Mouse (Mus musculus) CH12.LX (cell line): ENCODE measurements around the gene Usp32. TPM values are rescaled to one million over a fixed set of nuclear protein-coding genes. Genes with fewer than 3 reads are reported as not detected.

Experiments
- DNase-seq: peaks from one replicate; pipeline ENCODE4 v3.0.0-alpha.2; 2013; ENCODE audit errors: extremely low read depth
- H3K27ac ChIP-seq: 2 replicates; pipeline ENCODE4 v1.5.1; 2012; ENCODE audit warnings: low read depth, mild to moderate bottlenecking, control low read depth, moderate library complexity; ENCODE audit not compliant: insufficient read depth
- H3K27me3 ChIP-seq: replicated peaks from 2 replicates; pipeline ENCODE3; 2012; ENCODE audit warnings: inconsistent platforms
- H3K36me3 ChIP-seq, 2 experiments: replicated peaks in 1 of 2; 2 replicates each; pipeline versions ENCODE3 to v1.6.1; 2012; ENCODE audit warnings: inconsistent platforms in 1 of 2, low read length in 1 of 2, mild to moderate bottlenecking in 1 of 2, mixed read lengths in 1 of 2, moderate library complexity in 1 of 2; ENCODE audit not compliant: control insufficient read depth in 1 of 2, insufficient read depth in 1 of 2
- H3K4me1 ChIP-seq, 2 experiments: 2 replicates each; pipeline ENCODE4 v1.6.1; 2012; ENCODE audit warnings: inconsistent platforms in 1 of 2, moderate library complexity in 1 of 2; ENCODE audit not compliant: insufficient read depth in 2 of 2, control insufficient read depth in 1 of 2
- H3K4me2 ChIP-seq: 2 replicates; pipeline ENCODE4 v1.6.1; 2012; ENCODE audit warnings: low read depth, mild to moderate bottlenecking, control low read depth; ENCODE audit not compliant: poor library complexity, insufficient read depth, severe bottlenecking
- H3K4me3 ChIP-seq, 3 experiments: fragments of 150-350 bp in 1 of 3; sonication (generic) in 1 of 3; replicated peaks in 1 of 3; 2 replicates each; pipeline versions ENCODE3 to v1.5.1; 2011 to 2012; ENCODE audit warnings: low read depth in 2 of 3, low read length in 2 of 3, mild to moderate bottlenecking in 2 of 3, moderate library complexity in 2 of 3, control low read depth in 1 of 3, improper control_type of control experiment in 1 of 3, inconsistent platforms in 1 of 3, mixed read lengths in 1 of 3; ENCODE audit not compliant: poor library complexity in 1 of 3
- H3K79me2 ChIP-seq: replicated peaks from 2 replicates; pipeline ENCODE4 v1.6.1; 2012; ENCODE audit warnings: mild to moderate bottlenecking, moderate library complexity; ENCODE audit not compliant: control insufficient read depth, poor library complexity, insufficient read depth, severe bottlenecking; ENCODE audit errors: extremely low read depth
- H3K9ac ChIP-seq: 2 replicates; pipeline ENCODE4 v1.6.1; 2012; ENCODE audit warnings: low read depth, mild to moderate bottlenecking, control low read depth, moderate library complexity; ENCODE audit not compliant: insufficient read depth
- H3K9me3 ChIP-seq: replicated peaks from 2 replicates; pipeline ENCODE3; 2012; ENCODE audit warnings: low read length, inconsistent platforms, mixed read lengths
- BHLHE40 ChIP-seq: IDR thresholded peaks from 2 replicates; pipeline ENCODE4 v1.6.1; 2011; ENCODE audit warnings: mild to moderate bottlenecking, low read depth, low read length, improper control_type of control experiment
- CHD1 ChIP-seq: IDR thresholded peaks from 2 replicates; pipeline ENCODE4 v1.6.1; 2012; ENCODE audit warnings: low read depth, low read length, improper control_type of control experiment, inconsistent platforms
- CTCF ChIP-seq, 2 experiments: IDR thresholded peaks in 1 of 2; conservative IDR thresholded peaks in 1 of 2; 2 replicates each; pipeline ENCODE4 v1.5.1; 2011 to 2012; ENCODE audit warnings: low read depth in 2 of 2, low read length in 2 of 2, improper control_type of control experiment in 1 of 2, inconsistent platforms in 1 of 2, mild to moderate bottlenecking in 1 of 2, moderate library complexity in 1 of 2
- ELF1 ChIP-seq: IDR thresholded peaks from 2 replicates; pipeline ENCODE4 v1.6.1; 2014; ENCODE audit warnings: low read depth, mild to moderate bottlenecking, inconsistent platforms, low read length, improper control_type of control experiment
- ETS1 ChIP-seq: conservative IDR thresholded peaks from 2 replicates; pipeline ENCODE4 v1.6.1; 2012; ENCODE audit warnings: low read depth, mild to moderate bottlenecking, inconsistent platforms, low read length, improper control_type of control experiment, moderate library complexity
- GABPA ChIP-seq: IDR thresholded peaks from 2 replicates; pipeline ENCODE4 v1.6.1; 2012; ENCODE audit warnings: low read depth, low read length, improper control_type of control experiment, inconsistent platforms; ENCODE audit not compliant: insufficient replicate concordance
- HCFC1 ChIP-seq: IDR thresholded peaks from 2 replicates; pipeline ENCODE4 v1.6.1; 2012; ENCODE audit warnings: low read depth, mild to moderate bottlenecking, inconsistent platforms, low read length, improper control_type of control experiment
- JUN ChIP-seq: IDR thresholded peaks from 2 replicates; pipeline ENCODE4 v1.6.1; 2011; ENCODE audit warnings: low read depth, mild to moderate bottlenecking, low read length, improper control_type of control experiment, moderate library complexity; ENCODE audit not compliant: insufficient read depth
- MAFK ChIP-seq: IDR thresholded peaks from 2 replicates; pipeline ENCODE4 v1.6.1; 2011; ENCODE audit warnings: low read length, improper control_type of control experiment; ENCODE audit not compliant: insufficient replicate concordance
- MAX ChIP-seq: IDR thresholded peaks from 2 replicates; pipeline ENCODE4 v1.6.1; 2011; ENCODE audit warnings: low read length, improper control_type of control experiment
- MEF2A ChIP-seq: IDR thresholded peaks from 2 replicates; pipeline ENCODE4 v1.6.1; 2014; ENCODE audit warnings: low read depth, mild to moderate bottlenecking, inconsistent platforms, low read length, improper control_type of control experiment, borderline replicate concordance
- MXI1 ChIP-seq: IDR thresholded peaks from 2 replicates; pipeline ENCODE4 v1.6.1; 2011; ENCODE audit warnings: mild to moderate bottlenecking, low read depth, low read length, improper control_type of control experiment
- NELFE ChIP-seq: IDR thresholded peaks from 2 replicates; pipeline ENCODE4 v1.6.1; 2011; ENCODE audit warnings: low read depth, low read length, improper control_type of control experiment
- NRF1 ChIP-seq: IDR thresholded peaks from 2 replicates; pipeline ENCODE4 v1.6.1; 2014; ENCODE audit warnings: low read depth, mild to moderate bottlenecking, inconsistent platforms, low read length, improper control_type of control experiment, moderate library complexity
- POLR2AphosphoS2 ChIP-seq: IDR thresholded peaks from 2 replicates; pipeline ENCODE4 v1.6.1; 2011; ENCODE audit warnings: low read depth, low read length, improper control_type of control experiment
- RAD21 ChIP-seq: IDR thresholded peaks from 2 replicates; pipeline ENCODE4 v1.6.1; 2011; ENCODE audit warnings: low read depth, mild to moderate bottlenecking, low read length, improper control_type of control experiment, moderate library complexity
- RCOR1 ChIP-seq: conservative IDR thresholded peaks from 2 replicates; pipeline ENCODE4 v1.6.1; 2012; ENCODE audit warnings: low read depth, mild to moderate bottlenecking, inconsistent platforms, low read length, improper control_type of control experiment
- SIN3A ChIP-seq: IDR thresholded peaks from 2 replicates; pipeline ENCODE4 v1.6.1; 2012; ENCODE audit warnings: low read length, improper control_type of control experiment, inconsistent platforms
- SMC3 ChIP-seq: IDR thresholded peaks from 2 replicates; pipeline ENCODE4 v1.6.1; 2011; ENCODE audit warnings: low read depth, low read length, improper control_type of control experiment
- TBP ChIP-seq: conservative IDR thresholded peaks from 2 replicates; pipeline ENCODE4 v1.6.1; 2011; ENCODE audit warnings: low read depth, low read length, improper control_type of control experiment
- TCF12 ChIP-seq: IDR thresholded peaks from 2 replicates; pipeline ENCODE4 v1.6.1; 2014; ENCODE audit warnings: low read depth, mild to moderate bottlenecking, inconsistent platforms, low read length, improper control_type of control experiment
- UBTF ChIP-seq: IDR thresholded peaks from 2 replicates; pipeline ENCODE4 v1.6.1; 2012; ENCODE audit warnings: low read depth, mild to moderate bottlenecking, inconsistent platforms, low read length, improper control_type of control experiment, moderate library complexity
- USF2 ChIP-seq: conservative IDR thresholded peaks from 2 replicates; pipeline ENCODE4 v1.6.1; 2011; ENCODE audit warnings: low read depth, low read length, improper control_type of control experiment
- ZC3H11A ChIP-seq: IDR thresholded peaks from 2 replicates; pipeline ENCODE4 v1.6.1; 2012; ENCODE audit warnings: low read depth, mild to moderate bottlenecking, inconsistent platforms, low read length, improper control_type of control experiment
- ZKSCAN1 ChIP-seq: IDR thresholded peaks from 2 replicates; pipeline ENCODE4 v1.6.1; 2012; ENCODE audit warnings: low read depth, inconsistent platforms, low read length, improper control_type of control experiment, borderline replicate concordance
- ZMIZ1 ChIP-seq: IDR thresholded peaks from 2 replicates; pipeline ENCODE4 v1.6.1; 2012; ENCODE audit warnings: low read depth, mild to moderate bottlenecking, inconsistent platforms, low read length, improper control_type of control experiment
- dilution Hi-C: fragments of 300-500 bp; cut with MboI; formaldehyde crosslinking; loops from 2 replicates; pipeline ENCODE4 v1.14.3; 2020; ENCODE audit warnings: low sequenced_read_pairs; ENCODE audit not compliant: extremely low pct_unique_long_range_greater_than_20kb, extremely low pct_ligation_motif_present
- in situ Hi-C: fragments of 300-500 bp; cut with MboI; formaldehyde crosslinking; loops from 3 replicates; pipeline ENCODE4 v1.14.3; 2019; ENCODE audit warnings: low sequenced_read_pairs, low pct_ligation_motif_present, low pct_unique_long_range_greater_than_20kb, mixed read lengths
- polyA plus RNA-seq: library from polyadenylated mRNA; unstranded; fragments of >175 nt; gene quantifications from 2 replicates; pipeline ENCODE4 v1.2.1, GENCODE M21; 2012; ENCODE audit warnings: low read depth; ENCODE audit not compliant: insufficient read length
- total RNA-seq, 2 experiments: library from RNA; depleted of rRNA; stranded (reverse); fragments of 300-350 nt in 1 of 2; fragments of >200 nt in 1 of 2; gene quantifications; 2 replicates each; pipeline ENCODE4 v1.2.3; 2012 to 2014

Gene Usp32
- total and polyA plus RNA-seq, 3 experiments = 7.4 to 12.0 (median 11.8) TPM

- no peaks in the 10 kb centered on the region for H3K36me3 ChIP-seq
- no peak for TF ChIP-seq MXI1
- no peak for TF ChIP-seq ETS1
- no peak for TF ChIP-seq SMC3
- no peak for TF ChIP-seq MAFK
- no peak for TF ChIP-seq BHLHE40
- TF ChIP-seq TBP = no peak
- TF ChIP-seq CHD1 = no peak
- TF ChIP-seq ZKSCAN1 = no peak
- TF ChIP-seq GABPA = no peak
- TF ChIP-seq TCF12 = no peak
- no peak overlapping the region for H3K27ac ChIP-seq
- no peak overlapping the region for H3K4me3 ChIP-seq
- in situ Hi-C loops (no loop called here), dilution Hi-C loops (no loop called here)
- H3K9me3 ChIP-seq = no peaks in the 10 kb centered on the region
- H3K4me1 ChIP-seq = peaks cover 2 to 3% of the 10 kb centered on the region in 2 experiments; a peak in 1 of 4 replicates
- no peaks in the 10 kb centered on the region for H3K79me2 ChIP-seq
- no peak for DNase-seq
- peaks cover 83% of the 10 kb centered on the region for H3K27me3 ChIP-seq
- H3K4me2 ChIP-seq = no peak overlapping the region
- H3K9ac ChIP-seq = no peak overlapping the region
Observed at GRCm38 (mm10) chr11:84962536-84962935, 177.4 kb downstream of the Usp32 start.

GRCm38 (mm10) chr11:84961571-84961970 is 178.4 kb downstream of the Usp32 start:
- peaks cover 91% of the 10 kb centered on the region for H3K27me3 ChIP-seq
- in situ Hi-C loops (no loop called here), dilution Hi-C loops (no loop called here)

GRCm38 (mm10) chr11:84960780-84961179 is 179.2 kb downstream of the Usp32 start:
- H3K36me3 ChIP-seq = no peaks in the 10 kb centered on the region
- no peak for DNase-seq
- in situ Hi-C loops = no loop called here
- no peak overlapping the region for H3K27ac ChIP-seq
- H3K4me2 ChIP-seq = no peak overlapping the region
- no peaks in the 10 kb centered on the region for H3K9me3 ChIP-seq
- H3K27me3 ChIP-seq = peaks cover 95% of the 10 kb centered on the region
- no peak for TF ChIP-seq ZC3H11A
- TF ChIP-seq MAX = no peak
- TF ChIP-seq MXI1 = no peak
- no peak for TF ChIP-seq HCFC1
- no peak for TF ChIP-seq ETS1
- TF ChIP-seq CTCF (conservative IDR thresholded peaks at IDR 0.05 in 1 of 2, IDR thresholded peaks at IDR 0.05 in 1 of 2; ENCODE audit: low read depth in 2 of 2, low read length in 2 of 2) = no peak
- no peak for TF ChIP-seq RAD21
- TF ChIP-seq SIN3A = no peak
- no peak for TF ChIP-seq TCF12
- no peak for TF ChIP-seq NELFE
- no peak for TF ChIP-seq BHLHE40
- no peak for TF ChIP-seq JUN
- no peak for TF ChIP-seq NRF1
- no peak for TF ChIP-seq UBTF
- no peak for TF ChIP-seq ELF1
- no peak for TF ChIP-seq POLR2AphosphoS2
- TF ChIP-seq ZKSCAN1 = no peak
- no peak for TF ChIP-seq RCOR1
- TF ChIP-seq ZMIZ1 = no peak
- no peak for TF ChIP-seq USF2
- dilution Hi-C loops = no loop called here
- 0 out of 4 replicates have a peak, but pooled peaks cover 0 to 3% of the 10 kb centered on the region in 2 experiments for H3K4me1 ChIP-seq
- no peak overlapping the region for H3K4me3 ChIP-seq
- H3K79me2 ChIP-seq = no peaks in the 10 kb centered on the region
- no peak overlapping the region for H3K9ac ChIP-seq

More at GRCm38 (mm10) chr11:84961571-84961970, 178.4 kb downstream of the Usp32 start:
- no peak overlapping the region for H3K9ac ChIP-seq
- no peak for DNase-seq
- no peaks in the 10 kb centered on the region for H3K79me2 ChIP-seq
- 0 out of 4 replicates have a peak, but pooled peaks cover 0 to 3% of the 10 kb centered on the region in 2 experiments for H3K4me1 ChIP-seq
- TF ChIP-seq UBTF (no peak), ZKSCAN1 (no peak), MEF2A (no peak)
- H3K27ac ChIP-seq = no peak overlapping the region
- no peaks in the 10 kb centered on the region for H3K9me3 ChIP-seq
- H3K36me3 ChIP-seq = no peaks in the 10 kb centered on the region
- H3K4me2 ChIP-seq = no peak overlapping the region
- H3K4me3 ChIP-seq = no peak overlapping the region
